In genomic region chr15:102665494-102665893, GRCm38 (mm10) we compare ENCODE assay signal across 9 mouse cellular contexts. TPM values are rescaled to one million over a fixed set of nuclear protein-coding genes. Genes with fewer than 3 reads are reported as not detected.
A peak's percentile ranks its signal among the peaks of the same experiment; 100 is the strongest.
DNase-seq lines count a peak whose midpoint lies in the region; ATAC-seq lines count a peak whose summit lies in the region.
"Had no signal": no experiment of that assay in that cellular context is flagged by ENCODE, and none has a peak within 500 bp of the region (broad histone marks: within the 10 kb centered on the region; RNA-seq: fewer than 3 reads in every experiment).

No protein-coding gene starts in this region.

- H3K4me3 ChIP-seq in liver, embryonic 13.5 days (replicated peaks), result no peak overlapping the region
- H3K4me3 ChIP-seq: heart, embryonic 13.5 days had no signal

- WGBS in liver, embryonic 13.5 days (ENCODE audit: insufficient replicate concordance), result 45% methylated on average over 4 of the region's 4 CpGs

- peaks cover 89% of the 10 kb centered on the region for H3K36me3 ChIP-seq in liver, embryonic 13.5 days

- H3K9me3 ChIP-seq in liver, embryonic 13.5 days (replicated peaks), result no peaks in the 10 kb centered on the region
- H3K9me3 ChIP-seq: heart, embryonic 13.5 days had no signal

- DNase-seq in right cerebral cortex, adult 18-20 months, result peak; percentile 54
- DNase-seq in right cerebral cortex, postnatal 36 days (ENCODE audit: low spot score in 2 of 2), result no peak
- peak; percentile 49 for DNase-seq in adrenal gland, adult 2 months
- DNase-seq in embryo, embryonic 11 days, result peak; percentile 70
- DNase-seq in heart, postnatal 4 days, result peak; percentile 76
- DNase-seq in liver, embryonic 13.5 days, result peak; percentile 39
- peak; percentile 34 for DNase-seq in retina, postnatal 7 days (ENCODE audit: low read depth, low spot score)
- peak; percentile 70 for DNase-seq in urinary bladder, postnatal 14 days (ENCODE audit: low spot score)

- peak; percentile 22; the same call in 1 of the 2 replicates for ATAC-seq in liver, embryonic 13.5 days (ENCODE audit: low read depth)

- peaks cover 31% of the 10 kb centered on the region for H3K4me1 ChIP-seq in liver, embryonic 13.5 days (replicated peaks)

- no peaks in the 10 kb centered on the region for H3K27me3 ChIP-seq in liver, embryonic 13.5 days
- H3K27me3 ChIP-seq: heart, embryonic 13.5 days had no signal

- H3K9ac ChIP-seq in liver, embryonic 13.5 days, result 0 out of 2 replicates have a peak overlapping the region, but pooled peaks have one; percentile 1
- H3K9ac ChIP-seq: heart, embryonic 13.5 days had no signal

- H3K4me2 ChIP-seq in liver, embryonic 13.5 days, result no peak overlapping the region
- H3K4me2 ChIP-seq: heart, embryonic 13.5 days had no signal

- H3K27ac ChIP-seq in liver, embryonic 13.5 days, result no peak overlapping the region

RNA-seq across cellular contexts. Expression of gene Atp5g2, which starts 6.7 kb away (rescaled TPM):
- 10 to 100 TPM; 19.5 to 24.2 TPM for total RNA-seq in adrenal gland, adult 2 months (2021)
- polyA plus RNA-seq in adrenal gland, adult 2 months (2012; rRNA removed), result 415 and 492 TPM in 2 replicates
- total RNA-seq in heart, postnatal 4 days (2021), result 10 to 100 TPM; 34.9 to 35.2 TPM
- 32.5 and 38.7 TPM in 2 replicates for polyA plus RNA-seq in liver, embryonic 13.5 days (2015; fragmentation: Nextera tagmentation; extraction: Ambion mirVana)

RNA-seq across cellular contexts. Expression of gene Atf7, which starts 40.2 kb away (rescaled TPM):
- total RNA-seq in adrenal gland, adult 2 months (2021), result 10 to 100 TPM; 58.5 to 74.4 TPM
- polyA plus RNA-seq in adrenal gland, adult 2 months (2012; rRNA removed), result 44.0 and 64.5 TPM in 2 replicates
- total RNA-seq in heart, postnatal 4 days (2021), result 10 to 100 TPM; 68.7 to 69.2 TPM
- 8.6 and 9.0 TPM in 2 replicates for polyA plus RNA-seq in liver, embryonic 13.5 days (2015; fragmentation: Nextera tagmentation; extraction: Ambion mirVana)

RNA-seq across cellular contexts. Expression of gene Gm28047, which starts 40.6 kb away (rescaled TPM):
- 1 to 10 TPM; 1.5 to 3.4 TPM for total RNA-seq in adrenal gland, adult 2 months (2021)
- polyA plus RNA-seq in adrenal gland, adult 2 months (2012; rRNA removed), result 0.10 TPM in 1 of 2 replicates, not detected in the other
- 1 to 10 TPM in 1 of 2 experiments, not detected in 1; 1.9 TPM for total RNA-seq in heart, postnatal 4 days (2021)
- not detected in 2 replicates for polyA plus RNA-seq in liver, embryonic 13.5 days (2015; fragmentation: Nextera tagmentation; extraction: Ambion mirVana)
- polyA plus RNA-seq: heart, embryonic 13.5 days had no signal

RNA-seq across cellular contexts. Expression of gene Calcoco1, which starts 56.5 kb away (rescaled TPM):
- 100 to 1,000 TPM in 1 of 2 experiments, 10 to 100 TPM in 1; 93.4 to 136 TPM for total RNA-seq in adrenal gland, adult 2 months (2021)
- polyA plus RNA-seq in adrenal gland, adult 2 months (2012; rRNA removed), result 75.4 and 89.3 TPM in 2 replicates
- total RNA-seq in heart, postnatal 4 days (2021), result 10 to 100 TPM; 65.6 to 71.0 TPM
- polyA plus RNA-seq in liver, embryonic 13.5 days (2015; fragmentation: Nextera tagmentation; extraction: Ambion mirVana), result 9.0 and 11.3 TPM in 2 replicates

Comparison
In these comparisons a context has a peak if more than half of its experiments do, and no peak if none do; other contexts are left out.
1. DNase-seq: peak in right cerebral cortex, adult 18-20 months (single experiment), adrenal gland, adult 2 months (single experiment), embryo, embryonic 11 days (single experiment), heart, postnatal 4 days (single experiment), liver, embryonic 13.5 days (single experiment), retina, postnatal 7 days (single experiment) and urinary bladder, postnatal 14 days (single experiment); none in right cerebral cortex, postnatal 36 days (0 of 2).